9 mouse cellular contexts compared by ENCODE assay signal in the genomic region with DNA sequence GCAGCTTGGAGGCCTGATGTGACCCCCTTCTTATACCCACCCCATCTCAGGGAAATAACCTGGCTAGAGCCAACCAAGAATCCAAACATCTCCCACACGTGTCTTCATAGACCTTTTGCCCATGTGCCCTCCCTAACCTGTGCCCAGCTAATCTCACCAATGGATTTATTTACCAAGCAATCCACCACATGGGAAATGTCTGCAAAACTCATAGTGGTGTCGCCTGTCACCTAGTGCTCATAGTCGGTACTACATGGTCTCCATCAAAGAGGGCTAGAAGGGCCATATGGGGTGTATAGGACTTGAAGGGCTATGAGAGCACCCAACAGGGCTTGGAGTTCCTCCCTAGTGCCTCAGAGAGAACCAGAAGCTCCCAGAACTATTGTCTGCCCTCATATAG. TPM values are rescaled to one million over a fixed set of nuclear protein-coding genes. Genes with fewer than 3 reads are reported as not detected.
DNase-seq lines count a peak whose midpoint lies in the region; ATAC-seq and TF ChIP-seq lines count a peak whose summit lies in the region.
"Had no signal": no experiment of that assay in that cellular context is flagged by ENCODE, and none has a peak within 500 bp of the region (broad histone marks: within the 10 kb centered on the region; RNA-seq: fewer than 3 reads in every experiment).

No protein-coding gene starts in this region.

- in situ Hi-C loops in Patski (cut with MboI; ENCODE audit: low pct_unique_long_range_greater_than_20kb), result loop anchor here (5.0 kb wide), 1 partner anchor 403 kb away; no protein-coding TSS in a partner anchor

- no peak overlapping the region for H3K4me2 ChIP-seq in heart, postnatal 0 days (ENCODE audit: low read depth, low read length)
- H3K4me2 ChIP-seq in heart, embryonic 11.5 days, result no peak overlapping the region
- no peak overlapping the region for H3K4me2 ChIP-seq in embryonic facial prominence, embryonic 14.5 days (ENCODE audit: low read depth, low read length)
- H3K4me2 ChIP-seq in midbrain, embryonic 11.5 days, result no peak overlapping the region
- H3K4me2 ChIP-seq: limb, embryonic 13.5 days had no signal

- WGBS in heart, postnatal 0 days, result 21% methylated on average over 3 of the region's 3 CpGs
- 23% methylated on average over 3 of the region's 3 CpGs for WGBS in heart, embryonic 11.5 days (ENCODE audit: insufficient replicate concordance)
- WGBS in embryonic facial prominence, embryonic 14.5 days, result 18% methylated on average over 3 of the region's 3 CpGs
- WGBS in midbrain, embryonic 11.5 days, result 25% methylated on average over 3 of the region's 3 CpGs

- H3K27ac ChIP-seq in heart, postnatal 0 days (ENCODE audit: low read depth), result no peak overlapping the region
- no peak overlapping the region for H3K27ac ChIP-seq in heart, embryonic 11.5 days (ENCODE audit: low read depth, low read length)
- no peak overlapping the region for H3K27ac ChIP-seq in embryonic facial prominence, embryonic 14.5 days (replicated peaks; ENCODE audit: low read depth, low read length)
- no peak overlapping the region for H3K27ac ChIP-seq in midbrain, embryonic 11.5 days (ENCODE audit: low read depth, low read length)
- H3K27ac ChIP-seq: limb, embryonic 13.5 days had no signal

- peak; percentile 96 for TF ChIP-seq CTCF in heart, postnatal 0 days (IDR thresholded peaks at IDR 0.05; ENCODE audit: low read depth)
- peak; percentile 74 for TF ChIP-seq CTCF in Patski (IDR thresholded peaks at IDR 0.05)

- POLR2A ChIA-PET in Patski (lab: Charles Lee), result interaction anchor here (1.3 kb wide), 1 partner anchor 9 kb away, joined by 3 read pairs; no protein-coding TSS in a partner anchor

- ATAC-seq in heart, postnatal 0 days (ENCODE audit: insufficient read depth, low read depth), result no peak
- no peak for ATAC-seq in heart, embryonic 11.5 days (replicated peaks; ENCODE audit: insufficient number of reproducible peaks, low FRiP score, low TSS enrichment)
- peak; percentile 12 for ATAC-seq in Patski
- peak; percentile 24; the same call in 1 of the 2 replicates for ATAC-seq in embryonic facial prominence, embryonic 14.5 days (ENCODE audit: low read depth)
- ATAC-seq in midbrain, embryonic 11.5 days (ENCODE audit: low FRiP score), result peak; percentile 51; the same call in 1 of the 2 replicates

- H3K4me3 ChIP-seq in heart, postnatal 0 days (ENCODE audit: low read depth, low read length), result no peak overlapping the region
- no peak overlapping the region for H3K4me3 ChIP-seq in heart, embryonic 11.5 days (ENCODE audit: low read depth, low read length)
- H3K4me3 ChIP-seq in embryonic facial prominence, embryonic 14.5 days (ENCODE audit: low read depth, low read length), result no peak overlapping the region
- H3K4me3 ChIP-seq in midbrain, embryonic 11.5 days (ENCODE audit: low read depth, low read length), result no peak overlapping the region
- H3K4me3 ChIP-seq: limb, embryonic 13.5 days had no signal

- DNase-seq in heart, postnatal 0 days (ENCODE audit: low spot score), result peak; percentile 55
- DNase-seq in A20 (ENCODE audit: low read depth, low spot score) (peak; percentile 64), Patski (ENCODE audit: low read depth, low spot score) (no peak)
- DNase-seq in embryonic facial prominence, embryonic 14.5 days (ENCODE audit: low spot score), result peak; percentile 64
- DNase-seq in layer of hippocampus, adult 9-10 months (ENCODE audit: low spot score), result peak; percentile 51
- peak; percentile 87 for DNase-seq in midbrain, embryonic 11.5 days (ENCODE audit: low spot score, missing footprints)
- peak; percentile 39 for DNase-seq in thymus, postnatal 25 days

- H3K27me3 ChIP-seq in heart, postnatal 0 days (ENCODE audit: control insufficient read depth, insufficient read depth, low read length), result no peaks in the 10 kb centered on the region
- no peaks in the 10 kb centered on the region for H3K27me3 ChIP-seq in heart, embryonic 11.5 days (ENCODE audit: control insufficient read depth, insufficient read depth, low read length)
- H3K27me3 ChIP-seq in Patski, result no peaks in the 10 kb centered on the region
- no peaks in the 10 kb centered on the region for H3K27me3 ChIP-seq in embryonic facial prominence, embryonic 14.5 days (replicated peaks; ENCODE audit: control insufficient read depth, insufficient read depth, low read length)
- H3K27me3 ChIP-seq in midbrain, embryonic 11.5 days (ENCODE audit: control insufficient read depth, insufficient read depth, low read length), result no peaks in the 10 kb centered on the region; the same call in 1 of the 2 replicates

- H3K9ac ChIP-seq in heart, postnatal 0 days (replicated peaks; ENCODE audit: low read depth, low read length), result no peak overlapping the region
- H3K9ac ChIP-seq in heart, embryonic 11.5 days (ENCODE audit: low read depth, low read length), result no peak overlapping the region
- no peak overlapping the region for H3K9ac ChIP-seq in embryonic facial prominence, embryonic 14.5 days (ENCODE audit: low read depth, low read length)
- no peak overlapping the region for H3K9ac ChIP-seq in midbrain, embryonic 11.5 days (ENCODE audit: low read length)
- H3K9ac ChIP-seq: limb, embryonic 13.5 days had no signal

- H3K9me3 ChIP-seq in heart, postnatal 0 days (replicated peaks; ENCODE audit: control insufficient read depth, low read length), result no peaks in the 10 kb centered on the region
- no peaks in the 10 kb centered on the region for H3K9me3 ChIP-seq in heart, embryonic 11.5 days (replicated peaks; ENCODE audit: control insufficient read depth, low read length)
- no peaks in the 10 kb centered on the region for H3K9me3 ChIP-seq in embryonic facial prominence, embryonic 14.5 days (ENCODE audit: control insufficient read depth, low read length)
- H3K9me3 ChIP-seq in midbrain, embryonic 11.5 days (ENCODE audit: control insufficient read depth, low read length), result no peaks in the 10 kb centered on the region
- H3K9me3 ChIP-seq: limb, embryonic 13.5 days had no signal

- TF ChIP-seq EP300 in heart, postnatal 0 days (IDR thresholded peaks at IDR 0.05; ENCODE audit: low read depth), result no peak

- H3K4me1 ChIP-seq in heart, postnatal 0 days (ENCODE audit: control insufficient read depth, insufficient read depth), result no peaks in the 10 kb centered on the region
- H3K4me1 ChIP-seq in heart, embryonic 11.5 days (ENCODE audit: control insufficient read depth, insufficient read depth, low read length), result no peaks in the 10 kb centered on the region
- no peaks in the 10 kb centered on the region for H3K4me1 ChIP-seq in embryonic facial prominence, embryonic 14.5 days (ENCODE audit: control insufficient read depth, insufficient read depth, low read length)
- H3K4me1 ChIP-seq in midbrain, embryonic 11.5 days (ENCODE audit: control insufficient read depth, insufficient read depth, low read length), result no peaks in the 10 kb centered on the region
- H3K4me1 ChIP-seq: limb, embryonic 13.5 days had no signal

- peaks cover 51% of the 10 kb centered on the region for H3K36me3 ChIP-seq in heart, postnatal 0 days (replicated peaks; ENCODE audit: control insufficient read depth, insufficient read depth, low read length)
- peaks cover 2% of the 10 kb centered on the region; the same call in 1 of the 2 replicates for H3K36me3 ChIP-seq in heart, embryonic 11.5 days (ENCODE audit: control insufficient read depth, insufficient read depth, low read length)
- peaks cover 7% of the 10 kb centered on the region; the same call in 1 of the 2 replicates for H3K36me3 ChIP-seq in embryonic facial prominence, embryonic 14.5 days (ENCODE audit: control insufficient read depth, insufficient read depth, low read length)
- H3K36me3 ChIP-seq in midbrain, embryonic 11.5 days (ENCODE audit: control insufficient read depth, insufficient read depth, low read length), result no peaks in the 10 kb centered on the region

- CTCF ChIA-PET in Patski (lab: Charles Lee), result interaction anchor here (0.8 to 1.1 kb wide), 2 partner anchors 129 to 393 kb away, joined by 3 read pairs; no protein-coding TSS in a partner anchor

RNA-seq across cellular contexts. Expression of gene Lgmn, which starts 54.8 kb away (rescaled TPM):
- 97.7 and 118 TPM in 2 replicates for total RNA-seq in heart, postnatal 0 days (2014; rRNA removed; ENCODE audit: low replicate concordance)
- 94.0 and 96.0 TPM in 2 replicates for polyA plus RNA-seq in heart, postnatal 0 days (2015; fragmentation: Nextera tagmentation; extraction: Ambion mirVana)
- 108 and 128 TPM in 2 replicates for polyA plus RNA-seq in heart, embryonic 11.5 days (2014; fragmentation: Nextera tagmentation; extraction: Ambion mirVana)
- polyA plus RNA-seq in Patski (2021), result 436 TPM
- polyA plus RNA-seq in embryonic facial prominence, embryonic 14.5 days (2014; fragmentation: Nextera tagmentation; extraction: Ambion mirVana), result 113 and 115 TPM in 2 replicates
- polyA plus RNA-seq in midbrain, embryonic 11.5 days (2014; fragmentation: Nextera tagmentation; extraction: Ambion mirVana), result 61.3 and 63.6 TPM in 2 replicates

Comparison
In these comparisons a context has a peak if more than half of its experiments do, and no peak if none do; other contexts are left out.
1. ATAC-seq: peak in Patski (single experiment), embryonic facial prominence, embryonic 14.5 days (single experiment) and midbrain, embryonic 11.5 days (single experiment); none in heart, postnatal 0 days (single experiment) and heart, embryonic 11.5 days (single experiment).